Mouse (Mus musculus) gastrocnemius, adult 2 months (tissue): ENCODE measurements around the gene Grk2. TPM values are rescaled to one million over a fixed set of nuclear protein-coding genes. Genes with fewer than 3 reads are reported as not detected.
"Not testable (repeated sequence)": the region's sequence is repeated elsewhere in the genome, so short reads cannot be mapped to it uniquely, and the experiment has no call there.

Source experiments
- DNase-seq: peaks from one replicate; pipeline ENCODE4 v3.0.0; 2022
- H3K27ac ChIP-seq: fragments of 200-600 bp; 2 replicates; pipeline ENCODE4 v1.8.1; 2022; ENCODE audit warnings: mild to moderate bottlenecking
- H3K4me3 ChIP-seq: fragments of 200-600 bp; 2 replicates; pipeline ENCODE4 v1.8.1; 2022; ENCODE audit warnings: mild to moderate bottlenecking, moderate library complexity
- CTCF ChIP-seq: fragments of 200-600 bp; IDR thresholded peaks from 2 replicates; pipeline ENCODE4 v1.8.1; 2022; ENCODE audit warnings: antibody characterized with exemption, mild to moderate bottlenecking, moderate library complexity
- intact Hi-C: fragments of 180-260 bp; cut with DNase I; formaldehyde crosslinking; loops from one replicate; pipeline ENCODE4 v1.15.1; 2025
- microRNA-seq: library from miRNA; unstranded; fragments of <30 nt; microRNA quantifications from one replicate; pipeline ENCODE4 v1.2.0, GENCODE M21; 2021
- total RNA-seq, 2 experiments: library from RNA; stranded (reverse); gene quantifications; 2 replicates each; pipeline ENCODE4 v1.2.3; 2021

Grk2 gene
- total RNA-seq, 2 experiments from 2014 or later = 56.6 to 61.2 TPM

GRCm38 (mm10) chr19:4261038-4261698 is 44.9 kb downstream of the Grk2 start:
- intact Hi-C loops = no loop called here
- Histone ChIP-seq H3K27ac (no peak overlapping the region), H3K4me3 (no peak overlapping the region)
- DNase-seq = no peak
- no peak for TF ChIP-seq CTCF

DNA sequence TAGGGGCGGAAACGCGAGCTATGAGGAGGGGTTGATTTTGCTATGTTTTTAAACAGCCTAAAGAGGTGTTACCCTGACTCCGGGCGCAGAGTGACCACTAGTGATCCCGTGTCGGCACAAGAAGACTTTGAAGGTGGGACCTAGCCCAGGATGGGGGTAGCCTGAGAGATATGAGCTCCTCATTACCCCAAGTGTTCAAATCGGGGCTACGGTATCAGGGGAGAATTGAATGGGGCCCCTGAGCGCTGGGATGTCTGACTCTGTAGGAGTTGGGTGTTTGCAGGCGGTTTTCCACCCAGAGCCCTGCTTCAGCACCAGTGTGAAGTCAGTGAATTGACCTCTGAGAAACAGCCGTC is 48.1 kb downstream of the Grk2 start:
- peak overlapping the region; percentile 78 for H3K4me3 ChIP-seq
- intact Hi-C loops = loop anchor here (1.0 to 10.0 kb wide), 3 partner anchors 48 to 187 kb away; partner anchors contain the start of gene Grk2
- TF ChIP-seq CTCF = no peak
- peak overlapping the region; percentile 92 for H3K27ac ChIP-seq
- DNase-seq = no peak

DNA sequence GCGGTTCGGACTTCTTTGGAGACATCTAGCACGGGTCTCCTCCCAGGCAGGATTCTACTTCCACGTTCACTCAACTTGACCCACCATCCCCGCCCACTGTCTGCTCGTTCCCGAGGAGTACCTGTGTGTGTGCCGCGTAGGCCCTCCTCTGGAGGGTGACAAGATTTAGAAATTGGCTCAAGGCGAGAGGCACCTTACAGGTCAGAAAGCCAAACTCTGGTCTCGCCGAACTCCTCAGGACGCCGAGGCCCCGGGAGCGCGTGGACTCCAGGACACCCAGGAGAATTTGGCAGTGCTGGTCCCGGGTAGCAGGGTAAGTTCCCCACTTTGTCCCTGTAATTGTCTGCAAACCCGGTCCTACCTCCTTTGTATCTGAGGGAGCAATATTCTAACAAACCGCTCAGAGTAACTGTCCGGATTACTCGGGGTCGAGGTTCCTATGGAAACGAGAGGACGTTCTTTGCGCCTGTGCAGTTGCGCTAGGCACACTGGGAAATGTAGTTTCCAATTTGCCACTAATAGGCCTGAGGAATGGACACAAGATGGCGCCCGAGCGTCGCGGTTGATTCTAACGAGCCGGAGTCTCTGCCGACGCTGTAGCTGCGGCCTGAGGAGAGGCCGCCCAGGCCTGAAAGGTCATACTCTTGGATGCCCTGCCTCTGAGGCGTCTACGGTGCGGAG is 48.7 kb downstream of the Grk2 start:
- H3K27ac ChIP-seq = peak overlapping the region; percentile 92
- intact Hi-C loops = loop anchor here (1.0 to 10.0 kb wide), 3 partner anchors 49 to 187 kb away; partner anchors contain the start of gene Grk2
- DNase-seq = peak; percentile 93
- H3K4me3 ChIP-seq = peak overlapping the region; percentile 78
- peak; percentile 97 for TF ChIP-seq CTCF

DNA sequence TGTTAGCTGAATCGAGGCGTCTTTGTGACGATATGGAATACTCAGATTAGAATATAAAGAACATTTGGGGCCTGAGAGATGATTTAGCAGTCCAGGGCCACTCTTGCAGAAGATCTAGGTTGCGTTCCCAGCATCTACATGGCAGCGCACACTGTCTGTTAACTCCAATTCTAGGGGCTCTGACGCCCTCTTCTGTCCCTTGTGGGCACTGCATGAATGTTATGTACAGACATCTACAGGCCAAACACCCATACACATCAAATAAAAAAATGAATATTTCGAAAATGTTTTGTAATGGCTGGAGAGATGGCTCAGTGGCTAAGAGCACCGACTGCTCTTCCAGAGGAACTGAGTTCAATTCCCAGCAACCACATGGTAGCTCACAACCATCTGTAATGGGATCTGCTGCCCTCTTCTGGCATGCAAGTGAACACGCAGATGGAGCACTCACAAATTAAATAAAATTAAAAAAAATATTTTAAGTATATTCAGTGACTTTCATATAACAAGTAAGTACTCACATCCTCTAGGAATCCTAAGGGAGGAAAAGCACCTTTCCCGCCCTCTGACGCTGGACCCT is 50.3 kb downstream of the Grk2 start:
- Histone ChIP-seq H3K27ac (no peak overlapping the region), H3K4me3 (no peak overlapping the region)
- TF ChIP-seq CTCF = peak; percentile 45
- intact Hi-C loops = loop anchor here (10.0 kb wide), 1 partner anchor 189 kb away; no protein-coding TSS in a partner anchor
- no peak for DNase-seq

DNA sequence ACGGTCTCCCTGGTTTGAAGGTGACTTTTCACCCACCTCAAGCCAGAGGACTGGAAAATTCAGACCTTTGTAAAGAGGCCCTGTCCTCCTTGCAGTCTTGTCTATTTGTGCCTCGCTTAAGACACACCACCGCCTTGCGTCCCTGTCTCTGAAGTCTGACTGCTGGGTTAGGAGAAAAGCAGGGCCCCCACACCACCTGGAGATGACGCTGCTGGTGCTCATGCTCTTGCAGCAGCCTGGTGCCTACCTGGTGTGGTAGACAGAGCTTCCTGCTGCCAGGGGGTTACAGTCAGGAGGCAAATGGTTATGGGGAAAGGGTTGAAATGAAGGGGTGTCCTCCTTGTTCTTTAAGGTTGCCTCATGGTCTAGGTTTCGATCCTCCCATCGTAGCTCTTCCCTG is 51.8 kb downstream of the Grk2 start:
- no peak for TF ChIP-seq CTCF
- intact Hi-C loops = loop anchor here (10.0 kb wide), 1 partner anchor 191 kb away; no protein-coding TSS in a partner anchor
- no peak for DNase-seq
- Histone ChIP-seq H3K27ac (peak overlapping the region; percentile 57), H3K4me3 (no peak overlapping the region)

DNA sequence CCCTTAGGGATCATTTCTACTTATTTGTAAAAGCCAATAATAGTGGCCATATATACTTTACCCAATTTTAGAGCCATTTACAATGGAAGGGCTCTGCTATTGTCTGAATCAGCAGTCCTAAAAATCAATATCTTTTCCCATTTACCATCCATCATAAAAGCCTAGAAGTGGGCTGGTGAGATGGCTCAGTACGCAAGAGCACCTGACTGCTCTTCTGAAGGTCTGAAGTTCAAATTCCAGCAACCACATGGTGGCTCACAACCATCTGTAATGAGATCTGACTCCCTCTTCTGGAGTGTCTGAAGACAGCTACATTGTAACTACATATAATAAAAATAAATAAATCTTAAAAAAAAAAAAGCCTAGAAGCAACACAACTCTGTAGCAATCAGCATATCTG is 57.3 kb downstream of the Grk2 start:
- intact Hi-C loops, H3K27ac ChIP-seq, DNase-seq, H3K4me3 ChIP-seq: not testable (repeated sequence)

DNA sequence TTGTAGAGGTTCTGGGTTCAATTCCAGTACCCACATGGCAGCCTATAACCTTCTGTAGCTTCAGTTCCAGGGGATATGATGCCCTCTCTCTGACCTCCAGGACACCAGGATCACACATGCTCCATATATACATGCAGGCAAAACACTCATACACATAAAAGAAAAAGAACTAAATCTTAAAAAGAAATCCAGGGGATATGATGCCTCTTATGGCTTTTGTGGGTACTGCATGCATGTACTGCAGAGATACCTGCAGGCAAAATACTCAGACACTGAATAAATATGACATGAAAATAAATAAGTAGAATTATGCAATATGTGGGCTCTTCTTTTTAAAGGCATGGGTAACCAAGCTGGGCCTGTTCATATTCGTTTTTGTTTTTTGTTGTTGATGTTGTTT is 59.0 kb downstream of the Grk2 start:
- DNase-seq = no peak
- peak; percentile 42 for TF ChIP-seq CTCF
- no peak overlapping the region for H3K27ac ChIP-seq
- H3K4me3 ChIP-seq = no peak overlapping the region
- intact Hi-C loops = no loop called here

DNA sequence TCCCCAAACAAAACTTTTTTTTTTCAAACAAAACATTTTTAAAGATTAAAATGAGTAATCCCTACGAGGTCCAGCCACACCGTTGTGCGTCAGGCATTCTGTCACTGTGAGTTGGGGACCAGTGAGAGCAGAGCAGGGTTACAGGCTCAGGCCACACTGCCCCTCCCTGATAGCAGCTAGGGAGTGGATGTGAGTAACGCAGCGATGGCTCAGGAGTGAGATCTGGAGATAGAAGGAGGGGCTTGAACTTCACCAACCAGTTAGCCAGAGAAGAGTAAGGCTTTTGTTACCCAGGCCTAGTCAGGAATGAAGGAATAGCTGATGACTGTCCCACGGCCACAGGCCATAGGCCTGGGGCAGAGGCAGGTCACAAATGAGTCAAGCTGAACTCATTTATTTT is 61.2 kb downstream of the Grk2 start:
- no peak overlapping the region for H3K27ac ChIP-seq
- intact Hi-C loops = no loop called here
- H3K4me3 ChIP-seq = no peak overlapping the region
- DNase-seq = no peak
- TF ChIP-seq CTCF = no peak

DNA sequence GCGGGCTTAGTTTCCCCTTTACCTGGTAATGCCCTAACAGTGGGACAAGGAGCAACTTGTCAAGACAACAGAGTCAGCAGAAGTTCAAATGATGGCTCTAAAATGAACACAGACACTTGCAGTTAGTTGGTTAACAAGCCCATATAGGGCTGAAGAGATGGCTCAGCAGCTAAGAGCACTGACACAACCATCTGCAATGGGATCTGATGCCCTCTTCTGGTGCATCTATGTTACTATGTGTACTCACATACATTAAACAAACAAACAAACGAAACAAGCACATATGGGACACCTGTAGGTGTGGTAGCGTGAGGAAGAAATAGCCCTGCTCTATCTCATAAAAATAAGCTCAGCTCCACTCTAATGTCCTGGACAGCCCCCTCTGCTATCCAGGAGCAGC is 63.6 kb downstream of the Grk2 start:
- Histone ChIP-seq H3K4me3 (no peak overlapping the region), H3K27ac (no peak overlapping the region)
- intact Hi-C loops = no loop called here
- DNase-seq = no peak
- TF ChIP-seq CTCF = no peak

- H3K27ac ChIP-seq = no peak overlapping the region
- no peak for DNase-seq
- intact Hi-C loops = no loop called here
- H3K4me3 ChIP-seq = no peak overlapping the region
- no peak for TF ChIP-seq CTCF
Observed at GRCm38 (mm10) chr19:4240247-4240668, 65.8 kb downstream of the Grk2 start.

Small RNAs within 50 kb of the gene (microRNA-seq; reads per million reads assigned to microRNA genes)
- gene Mir6985 = not detected

Other genes with a start within 250 kb of the Grk2 start
- gene Gstp3, start 246.7 kb downstream of the Grk2 start, total RNA-seq = not detected
- not detected for gene Cabp2, start 224.6 kb downstream of the Grk2 start, total RNA-seq
- 10 to 100 TPM; 17.9 to 22.4 TPM for gene Cdk2ap2, start 209.0 kb downstream of the Grk2 start, total RNA-seq
- 1 to 10 TPM; 2.3 to 2.5 TPM for gene Pitpnm1, start 206.2 kb downstream of the Grk2 start, total RNA-seq
- gene Aip, start 180.4 kb downstream of the Grk2 start, total RNA-seq = 10 to 100 TPM; 69.9 to 71.8 TPM
- not detected for gene Gpr152, start 166.4 kb downstream of the Grk2 start, total RNA-seq
- gene Cabp4, start 162.2 kb downstream of the Grk2 start, total RNA-seq = not detected
- gene Coro1b, start 157.6 kb downstream of the Grk2 start, total RNA-seq = 10 to 100 TPM in 1 of 2 experiments, 1 to 10 TPM in 1; 9.8 to 14.7 TPM
- under 1 TPM in 1 of 2 experiments, not detected in 1; 0.43 TPM for gene Ptprcap, start 152.6 kb downstream of the Grk2 start, total RNA-seq
- gene Rps6kb2, start 142.9 kb downstream of the Grk2 start, total RNA-seq = 10 to 100 TPM; 24.8 to 27.8 TPM
- 10 to 100 TPM; 23.1 to 25.9 TPM for gene Carns1, start 130.7 kb downstream of the Grk2 start, total RNA-seq
- gene Tbc1d10c, start 114.9 kb downstream of the Grk2 start, total RNA-seq = 1 to 10 TPM; 6.7 to 6.8 TPM
- gene Ppp1ca, start 114.2 kb downstream of the Grk2 start, total RNA-seq = 100 to 1,000 TPM; 201 to 214 TPM
- 1 to 10 TPM; 2.8 to 3.4 TPM for gene Rad9a, start 104.6 kb downstream of the Grk2 start, total RNA-seq
- under 1 TPM; 0.38 to 0.89 TPM for gene Clcf1, start 92.0 kb downstream of the Grk2 start, total RNA-seq
- not detected for gene AC109138.7, start 91.9 kb downstream of the Grk2 start, total RNA-seq
- gene Pold4, start 74.3 kb downstream of the Grk2 start, total RNA-seq = 10 to 100 TPM; 13.6 to 16.4 TPM
- gene Ssh3, start 37.0 kb downstream of the Grk2 start, total RNA-seq = 1 to 10 TPM; 3.3 to 3.9 TPM
- under 1 TPM; 0.45 to 0.64 TPM for gene Ankrd13d, start 23.1 kb downstream of the Grk2 start, total RNA-seq
- 10 to 100 TPM; 39.1 to 39.7 TPM for gene Kdm2a, start 92.1 kb upstream of the Grk2 start, total RNA-seq
- gene Rhod, start 133.2 kb upstream of the Grk2 start, total RNA-seq = under 1 TPM; 0.28 to 0.73 TPM
- gene Syt12, start 171.2 kb upstream of the Grk2 start, total RNA-seq = 1 to 10 TPM; 6.8 to 7.6 TPM
- gene 2010003K11Rik, start 192.4 kb upstream of the Grk2 start, total RNA-seq = not detected
- gene Pcx, start 204.2 kb upstream of the Grk2 start, total RNA-seq = 100 to 1,000 TPM in 1 of 2 experiments, 10 to 100 TPM in 1; 94.6 to 119 TPM